8 mouse cellular contexts compared by ENCODE assay signal in the genomic region with DNA sequence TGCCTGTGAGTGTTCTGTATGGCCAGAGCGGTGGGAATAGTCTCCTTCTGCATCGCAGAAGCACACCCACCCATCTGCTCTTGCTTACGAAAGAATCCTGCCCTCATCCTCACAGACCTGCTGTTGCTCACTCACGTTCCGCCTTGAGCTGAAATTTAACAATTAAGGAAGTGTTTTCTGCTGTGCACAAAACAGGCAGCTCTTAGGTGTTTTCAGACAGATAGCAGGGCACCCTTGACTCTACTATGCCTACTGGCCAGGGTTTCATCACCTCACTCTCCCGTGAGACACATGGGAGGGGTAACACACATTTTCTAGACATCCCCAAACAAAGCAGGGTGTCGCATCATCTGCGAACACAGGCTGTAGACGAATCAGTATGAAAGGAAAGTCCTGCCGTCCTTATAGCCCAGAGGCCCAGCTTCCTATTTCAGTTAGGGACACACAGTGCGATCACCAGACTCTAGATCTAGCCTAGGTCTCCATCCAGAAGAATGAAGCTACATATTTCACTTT. TPM values are rescaled to one million over a fixed set of nuclear protein-coding genes. Genes with fewer than 3 reads are reported as not detected.
DNase-seq lines count a peak whose midpoint lies in the region; ATAC-seq and TF ChIP-seq lines count a peak whose summit lies in the region.

No protein-coding gene starts in this region.

- peak; percentile 46 for ATAC-seq in granulocyte monocyte progenitor cell, adult 5-6 weeks (replicated peaks; ENCODE audit: poor library complexity, severe bottlenecking)
- ATAC-seq in limb, embryonic 14.5 days (ENCODE audit: low FRiP score, low read depth), result no peak
- no peak for ATAC-seq in neural tube, embryonic 12.5 days (ENCODE audit: low FRiP score, low read depth)

- intact Hi-C loops in left cerebral cortex, adult 2 months (cut with DNase I), result loop anchor here (1.0 to 5.0 kb wide), 2 partner anchors 8 to 133 kb away; no protein-coding TSS in a partner anchor
- intact Hi-C loops in left cerebral cortex, postnatal 10 days (cut with DNase I), result loop anchor here (5.0 kb wide), 3 partner anchors 92 to 133 kb away; no protein-coding TSS in a partner anchor

- WGBS in cerebellum, adult 2 months, result 5% methylated on average over 11 of the region's 11 CpGs
- WGBS in limb, embryonic 14.5 days, result 12% methylated on average over 11 of the region's 11 CpGs
- WGBS in neural tube, embryonic 12.5 days, result 21% methylated on average over 11 of the region's 11 CpGs

- H3K9ac ChIP-seq in limb, embryonic 14.5 days (ENCODE audit: low read depth, low read length, severe bottlenecking), result peak overlapping the region; percentile 43
- peak overlapping the region; percentile 58 for H3K9ac ChIP-seq in neural tube, embryonic 12.5 days

- no peaks in the 10 kb centered on the region for H3K36me3 ChIP-seq in limb, embryonic 14.5 days (ENCODE audit: control insufficient read depth, insufficient read depth, low read length)
- H3K36me3 ChIP-seq in neural tube, embryonic 12.5 days, result no peaks in the 10 kb centered on the region

- H3K9me3 ChIP-seq in limb, embryonic 14.5 days (ENCODE audit: control insufficient read depth, low read length), result no peaks in the 10 kb centered on the region
- no peaks in the 10 kb centered on the region for H3K9me3 ChIP-seq in neural tube, embryonic 12.5 days

- peak overlapping the region; percentile 67 for H3K4me2 ChIP-seq in limb, embryonic 14.5 days (replicated peaks; ENCODE audit: low read depth, low read length, severe bottlenecking)
- peak overlapping the region; percentile 61 for H3K4me2 ChIP-seq in neural tube, embryonic 12.5 days (replicated peaks)

- no peak for TF ChIP-seq POLR2A in cerebellum, adult 2 months (IDR thresholded peaks at IDR 0.05; ENCODE audit: borderline replicate concordance, insufficient read depth, low read length)
- TF ChIP-seq POLR2A in limb, embryonic 14.5 days (IDR thresholded peaks at IDR 0.05; ENCODE audit: borderline replicate concordance, extremely low read depth, insufficient read depth, insufficient read length), result no peak

- H3K27me3 ChIP-seq in cerebellum, adult 2 months (ENCODE audit: control insufficient read depth, insufficient read depth, low read length), result no peaks in the 10 kb centered on the region
- no peaks in the 10 kb centered on the region for H3K27me3 ChIP-seq in limb, embryonic 14.5 days (ENCODE audit: control insufficient read depth, insufficient read depth, low read length)
- H3K27me3 ChIP-seq in neural tube, embryonic 12.5 days (replicated peaks), result no peaks in the 10 kb centered on the region

- TF ChIP-seq CTCF in left cerebral cortex, adult 2 months (IDR thresholded peaks at IDR 0.05), result no peak
- no peak for TF ChIP-seq CTCF in cerebellum, adult 2 months (IDR thresholded peaks at IDR 0.05; ENCODE audit: borderline replicate concordance, insufficient read depth, low read depth, low read length)

- peak overlapping the region; percentile 60 for H3K27ac ChIP-seq in left cerebral cortex, adult 2 months
- peak overlapping the region; percentile 76 for H3K27ac ChIP-seq in cerebellum, adult 2 months (ENCODE audit: insufficient read depth, low read length)
- H3K27ac ChIP-seq in limb, embryonic 14.5 days (replicated peaks; ENCODE audit: low read depth, low read length), result peak overlapping the region; percentile 55; the same call in 1 of the 2 replicates
- peak overlapping the region; percentile 58 for H3K27ac ChIP-seq in neural tube, embryonic 12.5 days

- DNase-seq in left cerebral cortex, adult 2 months (ENCODE audit: extremely low spot score in 1 of 2, low spot score in 2 of 2), result no peak
- no peak for DNase-seq in left cerebral cortex, postnatal 10 days (ENCODE audit: extremely low spot score in 1 of 2, low spot score in 2 of 2)
- peak; percentile 50 to 59 for DNase-seq in cerebellum, adult 2 months
- DNase-seq in limb, embryonic 14.5 days (ENCODE audit: low spot score), result no peak
- DNase-seq in T-cell, adult 2 months (ENCODE audit: low spot score), result no peak
- no peak for DNase-seq in urinary bladder, adult 2 months (ENCODE audit: low spot score)

- H3K4me1 ChIP-seq in cerebellum, adult 2 months (ENCODE audit: control insufficient read depth, insufficient read depth, low read length), result peaks cover 4% of the 10 kb centered on the region
- peaks cover 28% of the 10 kb centered on the region for H3K4me1 ChIP-seq in limb, embryonic 14.5 days (ENCODE audit: control insufficient read depth, insufficient read depth, low read length)
- H3K4me1 ChIP-seq in neural tube, embryonic 12.5 days, result peaks cover 40% of the 10 kb centered on the region

- H3K4me3 ChIP-seq in left cerebral cortex, adult 2 months, result peak overlapping the region; percentile 56
- peak overlapping the region; percentile 66 for H3K4me3 ChIP-seq in cerebellum, adult 2 months (replicated peaks; ENCODE audit: insufficient read depth, low read depth, low read length)
- peak overlapping the region; percentile 32 for H3K4me3 ChIP-seq in limb, embryonic 14.5 days (replicated peaks; ENCODE audit: low read length)
- H3K4me3 ChIP-seq in neural tube, embryonic 12.5 days, result peak overlapping the region; percentile 39

RNA-seq across cellular contexts. Expression of gene Gng2, which starts 2.4 kb away (rescaled TPM):
- 100 to 1,000 TPM; 195 to 206 TPM for total RNA-seq in left cerebral cortex, adult 2 months (2021)
- 100 to 1,000 TPM; 521 to 543 TPM for total RNA-seq in left cerebral cortex, postnatal 10 days (2021)
- 62.7 and 64.5 TPM in 2 replicates for polyA plus RNA-seq in cerebellum, adult 2 months (2012; rRNA removed)
- 24.8 and 36.0 TPM in 2 replicates for total RNA-seq in granulocyte monocyte progenitor cell, adult 5-6 weeks (2014; fragmentation: Nextera tagmentation)
- 25.9 and 52.6 TPM in 2 replicates for total RNA-seq in granulocyte monocyte progenitor cell, adult 5-6 weeks (2017)
- 39.0 and 40.5 TPM in 2 replicates for polyA plus RNA-seq in limb, embryonic 14.5 days (2012; rRNA removed)
- polyA plus RNA-seq in limb, embryonic 14.5 days (2014; fragmentation: Nextera tagmentation; extraction: Ambion mirVana), result 52.3 and 67.7 TPM in 2 replicates
- polyA plus RNA-seq in neural tube, embryonic 12.5 days (2016; fragmentation: Nextera tagmentation; extraction: Ambion mirVana), result 233 and 249 TPM in 2 replicates
- 6.5 and 12.6 TPM in 2 replicates for polyA plus RNA-seq in urinary bladder, adult 2 months (2012; rRNA removed)

Comparison
In these comparisons a context has a peak if more than half of its experiments do, and no peak if none do; other contexts are left out.
1. DNase-seq: peak in cerebellum, adult 2 months (2 of 2); none in left cerebral cortex, adult 2 months (0 of 2), left cerebral cortex, postnatal 10 days (0 of 2), limb, embryonic 14.5 days (single experiment), T-cell, adult 2 months (single experiment) and urinary bladder, adult 2 months (single experiment).
2. Peak in every context shown above with its lines, with median percentiles within 50 percentile points of each other: H3K27ac ChIP-seq and H3K4me3 ChIP-seq.